Mouse (Mus musculus) thymus, adult 2 months (tissue): ENCODE results near the gene Trip11.

Experiments used
- CTCF ChIP-seq: fragments of 200-500 bp; IDR thresholded peaks from 2 replicates; pipeline ENCODE4 v1.5.1; 2012; ENCODE audit warnings: mild to moderate bottlenecking, control low read depth, low read length, moderate library complexity, borderline replicate concordance; ENCODE audit not compliant: control insufficient read depth, poor library complexity, insufficient read depth; ENCODE audit errors: extremely low read depth
- POLR2A ChIP-seq: fragments of 200-500 bp; IDR thresholded peaks from 2 replicates; pipeline ENCODE4 v1.6.1; 2012; ENCODE audit warnings: mild to moderate bottlenecking, low read length, control low read depth, moderate library complexity; ENCODE audit not compliant: control insufficient read depth, poor library complexity, insufficient read depth; ENCODE audit errors: extremely low read depth

DNA sequence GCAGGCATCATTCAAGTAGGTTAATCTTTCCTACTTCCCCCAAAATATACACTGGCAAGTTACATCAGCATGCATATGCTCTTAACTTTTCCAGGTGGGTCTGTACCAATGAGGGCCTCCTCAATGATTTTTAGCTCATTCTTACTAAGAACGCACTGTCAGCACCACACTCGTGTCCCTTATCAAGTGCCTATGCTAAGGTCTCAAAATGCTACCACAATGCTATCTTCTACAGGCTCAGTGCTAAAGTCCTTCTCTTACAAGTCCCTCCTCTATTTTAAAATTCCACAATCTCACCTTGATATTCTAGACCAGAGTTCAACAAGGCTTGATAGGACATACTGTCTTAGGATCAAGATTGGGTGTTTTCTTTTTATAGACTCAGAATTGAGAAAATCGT, 8.9 kb downstream of the Trip11 start:
- TF ChIP-seq POLR2A (no peak), CTCF (no peak)
